Mouse (Mus musculus) CH12.LX (cell line): ENCODE results near the gene Gjd3. TPM values are rescaled to one million over a fixed set of nuclear protein-coding genes. Genes with fewer than 3 reads are reported as not detected.
A peak's percentile ranks its signal among the peaks of the same experiment; 100 is the strongest.

Source experiments
- DNase-seq: peaks from one replicate; pipeline ENCODE4 v3.0.0-alpha.2; 2013; ENCODE audit errors: extremely low read depth
- H3K27ac ChIP-seq: 2 replicates; pipeline ENCODE4 v1.5.1; 2012; ENCODE audit warnings: low read depth, mild to moderate bottlenecking, control low read depth, moderate library complexity; ENCODE audit not compliant: insufficient read depth
- H3K27me3 ChIP-seq: replicated peaks from 2 replicates; pipeline ENCODE3; 2012; ENCODE audit warnings: inconsistent platforms
- H3K36me3 ChIP-seq, 2 experiments: replicated peaks in 1 of 2; 2 replicates each; pipeline versions ENCODE3 to v1.6.1; 2012; ENCODE audit warnings: inconsistent platforms in 1 of 2, low read length in 1 of 2, mild to moderate bottlenecking in 1 of 2, mixed read lengths in 1 of 2, moderate library complexity in 1 of 2; ENCODE audit not compliant: control insufficient read depth in 1 of 2, insufficient read depth in 1 of 2
- H3K4me1 ChIP-seq, 2 experiments: 2 replicates each; pipeline ENCODE4 v1.6.1; 2012; ENCODE audit warnings: inconsistent platforms in 1 of 2, moderate library complexity in 1 of 2; ENCODE audit not compliant: insufficient read depth in 2 of 2, control insufficient read depth in 1 of 2
- H3K4me2 ChIP-seq: 2 replicates; pipeline ENCODE4 v1.6.1; 2012; ENCODE audit warnings: low read depth, mild to moderate bottlenecking, control low read depth; ENCODE audit not compliant: poor library complexity, insufficient read depth, severe bottlenecking
- H3K4me3 ChIP-seq, 3 experiments: fragments of 150-350 bp in 1 of 3; sonication (generic) in 1 of 3; replicated peaks in 1 of 3; 2 replicates each; pipeline versions ENCODE3 to v1.5.1; 2011 to 2012; ENCODE audit warnings: low read depth in 2 of 3, low read length in 2 of 3, mild to moderate bottlenecking in 2 of 3, moderate library complexity in 2 of 3, control low read depth in 1 of 3, improper control_type of control experiment in 1 of 3, inconsistent platforms in 1 of 3, mixed read lengths in 1 of 3; ENCODE audit not compliant: poor library complexity in 1 of 3
- H3K79me2 ChIP-seq: replicated peaks from 2 replicates; pipeline ENCODE4 v1.6.1; 2012; ENCODE audit warnings: mild to moderate bottlenecking, moderate library complexity; ENCODE audit not compliant: control insufficient read depth, poor library complexity, insufficient read depth, severe bottlenecking; ENCODE audit errors: extremely low read depth
- H3K9ac ChIP-seq: 2 replicates; pipeline ENCODE4 v1.6.1; 2012; ENCODE audit warnings: low read depth, mild to moderate bottlenecking, control low read depth, moderate library complexity; ENCODE audit not compliant: insufficient read depth
- H3K9me3 ChIP-seq: replicated peaks from 2 replicates; pipeline ENCODE3; 2012; ENCODE audit warnings: low read length, inconsistent platforms, mixed read lengths
- BHLHE40 ChIP-seq: IDR thresholded peaks from 2 replicates; pipeline ENCODE4 v1.6.1; 2011; ENCODE audit warnings: mild to moderate bottlenecking, low read depth, low read length, improper control_type of control experiment
- CHD1 ChIP-seq: IDR thresholded peaks from 2 replicates; pipeline ENCODE4 v1.6.1; 2012; ENCODE audit warnings: low read depth, low read length, improper control_type of control experiment, inconsistent platforms
- CHD2 ChIP-seq: IDR thresholded peaks from 2 replicates; pipeline ENCODE4 v1.6.1; 2011; ENCODE audit warnings: low read length, improper control_type of control experiment
- CTCF ChIP-seq, 2 experiments: IDR thresholded peaks in 1 of 2; conservative IDR thresholded peaks in 1 of 2; 2 replicates each; pipeline ENCODE4 v1.5.1; 2011 to 2012; ENCODE audit warnings: low read depth in 2 of 2, low read length in 2 of 2, improper control_type of control experiment in 1 of 2, inconsistent platforms in 1 of 2, mild to moderate bottlenecking in 1 of 2, moderate library complexity in 1 of 2
- E2F4 ChIP-seq: IDR thresholded peaks from 2 replicates; pipeline ENCODE4 v1.6.1; 2011; ENCODE audit warnings: low read depth, low read length, improper control_type of control experiment; ENCODE audit not compliant: insufficient replicate concordance
- ELF1 ChIP-seq: IDR thresholded peaks from 2 replicates; pipeline ENCODE4 v1.6.1; 2014; ENCODE audit warnings: low read depth, mild to moderate bottlenecking, inconsistent platforms, low read length, improper control_type of control experiment
- EP300 ChIP-seq: IDR thresholded peaks from 2 replicates; pipeline ENCODE4 v1.6.1; 2011; ENCODE audit warnings: low read length, improper control_type of control experiment
- ETS1 ChIP-seq: conservative IDR thresholded peaks from 2 replicates; pipeline ENCODE4 v1.6.1; 2012; ENCODE audit warnings: low read depth, mild to moderate bottlenecking, inconsistent platforms, low read length, improper control_type of control experiment, moderate library complexity
- GABPA ChIP-seq: IDR thresholded peaks from 2 replicates; pipeline ENCODE4 v1.6.1; 2012; ENCODE audit warnings: low read depth, low read length, improper control_type of control experiment, inconsistent platforms; ENCODE audit not compliant: insufficient replicate concordance
- HCFC1 ChIP-seq: IDR thresholded peaks from 2 replicates; pipeline ENCODE4 v1.6.1; 2012; ENCODE audit warnings: low read depth, mild to moderate bottlenecking, inconsistent platforms, low read length, improper control_type of control experiment
- IRF4 ChIP-seq: IDR thresholded peaks from 2 replicates; pipeline ENCODE4 v1.6.1; 2014; ENCODE audit warnings: low read depth, mild to moderate bottlenecking, inconsistent platforms, low read length, improper control_type of control experiment
- JUN ChIP-seq: IDR thresholded peaks from 2 replicates; pipeline ENCODE4 v1.6.1; 2011; ENCODE audit warnings: low read depth, mild to moderate bottlenecking, low read length, improper control_type of control experiment, moderate library complexity; ENCODE audit not compliant: insufficient read depth
- JUND ChIP-seq: conservative IDR thresholded peaks from 2 replicates; pipeline ENCODE4 v1.6.1; 2011; ENCODE audit warnings: low read depth, low read length, improper control_type of control experiment
- KAT2A ChIP-seq: IDR thresholded peaks from 2 replicates; pipeline ENCODE4 v1.6.1; 2012; ENCODE audit warnings: low read length, improper control_type of control experiment, inconsistent platforms; ENCODE audit not compliant: insufficient replicate concordance
- MAFK ChIP-seq: IDR thresholded peaks from 2 replicates; pipeline ENCODE4 v1.6.1; 2011; ENCODE audit warnings: low read length, improper control_type of control experiment; ENCODE audit not compliant: insufficient replicate concordance
- MAX ChIP-seq: IDR thresholded peaks from 2 replicates; pipeline ENCODE4 v1.6.1; 2011; ENCODE audit warnings: low read length, improper control_type of control experiment
- MAZ ChIP-seq: IDR thresholded peaks from 2 replicates; pipeline ENCODE4 v1.6.1; 2012; ENCODE audit warnings: low read depth, mild to moderate bottlenecking, inconsistent platforms, low read length, improper control_type of control experiment, moderate library complexity
- MEF2A ChIP-seq: IDR thresholded peaks from 2 replicates; pipeline ENCODE4 v1.6.1; 2014; ENCODE audit warnings: low read depth, mild to moderate bottlenecking, inconsistent platforms, low read length, improper control_type of control experiment, borderline replicate concordance
- MXI1 ChIP-seq: IDR thresholded peaks from 2 replicates; pipeline ENCODE4 v1.6.1; 2011; ENCODE audit warnings: mild to moderate bottlenecking, low read depth, low read length, improper control_type of control experiment
- MYC ChIP-seq: IDR thresholded peaks from 2 replicates; pipeline ENCODE4 v1.6.1; 2011; ENCODE audit warnings: low read depth, mild to moderate bottlenecking, improper control_type of control experiment, low read length
- NELFE ChIP-seq: IDR thresholded peaks from 2 replicates; pipeline ENCODE4 v1.6.1; 2011; ENCODE audit warnings: low read depth, low read length, improper control_type of control experiment
- NRF1 ChIP-seq: IDR thresholded peaks from 2 replicates; pipeline ENCODE4 v1.6.1; 2014; ENCODE audit warnings: low read depth, mild to moderate bottlenecking, inconsistent platforms, low read length, improper control_type of control experiment, moderate library complexity
- PAX5 ChIP-seq: IDR thresholded peaks from 2 replicates; pipeline ENCODE4 v1.6.1; 2012; ENCODE audit warnings: low read length, inconsistent platforms, mixed read lengths
- POLR2A ChIP-seq: IDR thresholded peaks from 2 replicates; pipeline ENCODE4 v1.6.1; 2011; ENCODE audit warnings: low read depth, mild to moderate bottlenecking, improper control_type of control experiment, low read length
- POLR2AphosphoS2 ChIP-seq: IDR thresholded peaks from 2 replicates; pipeline ENCODE4 v1.6.1; 2011; ENCODE audit warnings: low read depth, low read length, improper control_type of control experiment
- RAD21 ChIP-seq: IDR thresholded peaks from 2 replicates; pipeline ENCODE4 v1.6.1; 2011; ENCODE audit warnings: low read depth, mild to moderate bottlenecking, low read length, improper control_type of control experiment, moderate library complexity
- RCOR1 ChIP-seq: conservative IDR thresholded peaks from 2 replicates; pipeline ENCODE4 v1.6.1; 2012; ENCODE audit warnings: low read depth, mild to moderate bottlenecking, inconsistent platforms, low read length, improper control_type of control experiment
- SIN3A ChIP-seq: IDR thresholded peaks from 2 replicates; pipeline ENCODE4 v1.6.1; 2012; ENCODE audit warnings: low read length, improper control_type of control experiment, inconsistent platforms
- SMC3 ChIP-seq: IDR thresholded peaks from 2 replicates; pipeline ENCODE4 v1.6.1; 2011; ENCODE audit warnings: low read depth, low read length, improper control_type of control experiment
- TBP ChIP-seq: conservative IDR thresholded peaks from 2 replicates; pipeline ENCODE4 v1.6.1; 2011; ENCODE audit warnings: low read depth, low read length, improper control_type of control experiment
- UBTF ChIP-seq: IDR thresholded peaks from 2 replicates; pipeline ENCODE4 v1.6.1; 2012; ENCODE audit warnings: low read depth, mild to moderate bottlenecking, inconsistent platforms, low read length, improper control_type of control experiment, moderate library complexity
- USF1 ChIP-seq: IDR thresholded peaks from 2 replicates; pipeline ENCODE4 v1.6.1; 2014; ENCODE audit warnings: low read depth, mild to moderate bottlenecking, inconsistent platforms, low read length, improper control_type of control experiment
- USF2 ChIP-seq: conservative IDR thresholded peaks from 2 replicates; pipeline ENCODE4 v1.6.1; 2011; ENCODE audit warnings: low read depth, low read length, improper control_type of control experiment
- ZC3H11A ChIP-seq: IDR thresholded peaks from 2 replicates; pipeline ENCODE4 v1.6.1; 2012; ENCODE audit warnings: low read depth, mild to moderate bottlenecking, inconsistent platforms, low read length, improper control_type of control experiment
- ZKSCAN1 ChIP-seq: IDR thresholded peaks from 2 replicates; pipeline ENCODE4 v1.6.1; 2012; ENCODE audit warnings: low read depth, inconsistent platforms, low read length, improper control_type of control experiment, borderline replicate concordance
- ZMIZ1 ChIP-seq: IDR thresholded peaks from 2 replicates; pipeline ENCODE4 v1.6.1; 2012; ENCODE audit warnings: low read depth, mild to moderate bottlenecking, inconsistent platforms, low read length, improper control_type of control experiment
- ZNF384 ChIP-seq: IDR thresholded peaks from 2 replicates; pipeline ENCODE4 v1.6.1; 2012; ENCODE audit warnings: low read depth, low read length, improper control_type of control experiment, inconsistent platforms
- dilution Hi-C: fragments of 300-500 bp; cut with MboI; formaldehyde crosslinking; loops from 2 replicates; pipeline ENCODE4 v1.14.3; 2020; ENCODE audit warnings: low sequenced_read_pairs; ENCODE audit not compliant: extremely low pct_unique_long_range_greater_than_20kb, extremely low pct_ligation_motif_present
- in situ Hi-C: fragments of 300-500 bp; cut with MboI; formaldehyde crosslinking; loops from 3 replicates; pipeline ENCODE4 v1.14.3; 2019; ENCODE audit warnings: low sequenced_read_pairs, low pct_ligation_motif_present, low pct_unique_long_range_greater_than_20kb, mixed read lengths
- polyA plus RNA-seq: library from polyadenylated mRNA; unstranded; fragments of >175 nt; gene quantifications from 2 replicates; pipeline ENCODE4 v1.2.1, GENCODE M21; 2012; ENCODE audit warnings: low read depth; ENCODE audit not compliant: insufficient read length
- total RNA-seq, 2 experiments: library from RNA; depleted of rRNA; stranded (reverse); fragments of 300-350 nt in 1 of 2; fragments of >200 nt in 1 of 2; gene quantifications; 2 replicates each; pipeline ENCODE4 v1.2.3; 2012 to 2014

Gjd3 gene
- total and polyA plus RNA-seq, 3 experiments: 0.47 TPM; not detected in 2

GRCm38 (mm10) chr11:98939084-98939952 is 43.5 kb downstream of the Gjd3 start:
- DNase-seq: peak; percentile 74
- H3K4me2 ChIP-seq: peak overlapping the region; percentile 80
- H3K4me1 ChIP-seq: peaks cover 30 to 66% of the 10 kb centered on the region in 2 experiments
- H3K27ac ChIP-seq: peak overlapping the region; percentile 71
- peak overlapping the region; percentile 72 to 90 (median 76) for H3K4me3 ChIP-seq
- dilution Hi-C loops: no loop called here
- H3K27me3 ChIP-seq: no peaks in the 10 kb centered on the region
- H3K36me3 ChIP-seq: no peaks in the 10 kb centered on the region
- H3K9me3 ChIP-seq: peaks cover 5% of the 10 kb centered on the region
- H3K9ac ChIP-seq: peak overlapping the region; percentile 0; the same call in 1 of the 2 replicates
- peaks cover 3% of the 10 kb centered on the region; the same call in 1 of the 2 replicates for H3K79me2 ChIP-seq
- in situ Hi-C loops: loop anchor here (5.0 kb wide), 1 partner anchor 33 kb away; no protein-coding TSS in a partner anchor
- TF ChIP-seq USF1: no peak
- no peak; the same call in 1 of the 2 replicates for TF ChIP-seq ETS1
- TF ChIP-seq SIN3A: no peak; the same call in 1 of the 2 replicates
- TF ChIP-seq HCFC1: peak; percentile 33; the same call in 1 of the 2 replicates
- TF ChIP-seq ZNF384: peak; percentile 68
- TF ChIP-seq POLR2A: no peak
- TF ChIP-seq MAZ: no peak; the same call in 1 of the 2 replicates
- TF ChIP-seq MAFK: no peak
- TF ChIP-seq IRF4: no peak; the same call in 1 of the 2 replicates
- TF ChIP-seq UBTF: 0 out of 2 replicates have a peak, but pooled peaks have one; percentile 60
- TF ChIP-seq BHLHE40: peak; percentile 15; the same call in 1 of the 2 replicates
- TF ChIP-seq ZKSCAN1: no peak
- no peak for TF ChIP-seq ZMIZ1
- no peak for TF ChIP-seq JUND
- TF ChIP-seq MAX: peak; percentile 69; the same call in 1 of the 2 replicates
- TF ChIP-seq E2F4: no peak
- TF ChIP-seq NELFE: 0 out of 2 replicates have a peak, but pooled peaks have one; percentile 2
- TF ChIP-seq ELF1: 0 out of 2 replicates have a peak, but pooled peaks have one; percentile 6
- no peak for TF ChIP-seq RCOR1
- 0 out of 4 replicates have a peak, but pooled peaks of 1 of the 2 experiments have one; percentile 12 for TF ChIP-seq CTCF (conservative IDR thresholded peaks at IDR 0.05 in 1 of 2, IDR thresholded peaks at IDR 0.05 in 1 of 2; ENCODE audit: low read depth in 2 of 2, low read length in 2 of 2)
- TF ChIP-seq CHD2: peak; percentile 65
- TF ChIP-seq CHD1: no peak
- TF ChIP-seq NRF1: 0 out of 2 replicates have a peak, but pooled peaks have one; percentile 34
- TF ChIP-seq MYC: peak; percentile 78; the same call in 1 of the 2 replicates
- TF ChIP-seq MXI1: peak; percentile 36; the same call in 1 of the 2 replicates
- TF ChIP-seq POLR2AphosphoS2: no peak
- TF ChIP-seq KAT2A: no peak
- TF ChIP-seq GABPA: no peak
- TF ChIP-seq SMC3: no peak
- no peak; the same call in 1 of the 2 replicates for TF ChIP-seq RAD21
- no peak for TF ChIP-seq ZC3H11A
- no peak for TF ChIP-seq MEF2A
- no peak for TF ChIP-seq PAX5
- TF ChIP-seq EP300: 0 out of 2 replicates have a peak, but pooled peaks have one; percentile 7
- TF ChIP-seq USF2: no peak
- no peak for TF ChIP-seq TBP
- TF ChIP-seq JUN: no peak
